Mouse (Mus musculus) midbrain, embryonic 15.5 days (tissue): ENCODE data around the gene Rbks. TPM values are rescaled to one million over a fixed set of nuclear protein-coding genes. Genes with fewer than 3 reads are reported as not detected.

Source experiments
- ATAC-seq: fragments of 200-750 bp; cut with Nextera tagmentation; replicated peaks from 2 replicates; pipeline ENCODE4 v1.8.0; 2017; ENCODE audit warnings: moderate TSS enrichment
- H3K27ac ChIP-seq: fragments of 300-500 bp; sonication (generic); 2 replicates; pipeline ENCODE4 v1.5.1; 2015; ENCODE audit warnings: mild to moderate bottlenecking, inconsistent platforms
- H3K27me3 ChIP-seq: fragments of 300-500 bp; sonication (generic); replicated peaks from 2 replicates; pipeline ENCODE4 v1.6.1; 2015; ENCODE audit warnings: inconsistent platforms
- H3K36me3 ChIP-seq: fragments of 300-500 bp; sonication (generic); replicated peaks from 2 replicates; pipeline ENCODE4 v1.6.1; 2015; ENCODE audit warnings: inconsistent platforms
- H3K4me1 ChIP-seq: fragments of 300-500 bp; sonication (generic); 2 replicates; pipeline ENCODE4 v1.6.1; 2015; ENCODE audit warnings: inconsistent platforms
- H3K4me2 ChIP-seq: fragments of 300-500 bp; sonication (generic); 2 replicates; pipeline ENCODE4 v1.6.1; 2015; ENCODE audit warnings: inconsistent platforms, mild to moderate bottlenecking, moderate library complexity
- H3K4me3 ChIP-seq: fragments of 300-500 bp; sonication (generic); 2 replicates; pipeline ENCODE4 v1.5.1; 2015; ENCODE audit warnings: mild to moderate bottlenecking, inconsistent platforms
- H3K9ac ChIP-seq: fragments of 300-500 bp; sonication (generic); 2 replicates; pipeline ENCODE4 v1.6.1; 2015; ENCODE audit warnings: mild to moderate bottlenecking, inconsistent platforms
- H3K9me3 ChIP-seq: fragments of 300-500 bp; sonication (generic); 2 replicates; pipeline ENCODE4 v1.6.1; 2016; ENCODE audit warnings: inconsistent platforms
- WGBS: fragments of 180-500 bp; shearing (Covaris S2); methylation state at CpG from one replicate; pipeline ENCODE4 v1.1.7; 2015; ENCODE audit warnings: mixed read lengths; 5-methylcytosine and 5-hydroxymethylcytosine counted together
- polyA plus RNA-seq: library from polyadenylated mRNA; unstranded; fragments of >200 nt; fragmentation: Nextera tagmentation; extraction: Ambion mirVana; gene quantifications from 2 replicates; pipeline ENCODE4 v1.2.1, GENCODE M21; 2015

The Rbks gene
- polyA plus RNA-seq, 1 experiment from 2014 or later: 1.7 TPM

DNA sequence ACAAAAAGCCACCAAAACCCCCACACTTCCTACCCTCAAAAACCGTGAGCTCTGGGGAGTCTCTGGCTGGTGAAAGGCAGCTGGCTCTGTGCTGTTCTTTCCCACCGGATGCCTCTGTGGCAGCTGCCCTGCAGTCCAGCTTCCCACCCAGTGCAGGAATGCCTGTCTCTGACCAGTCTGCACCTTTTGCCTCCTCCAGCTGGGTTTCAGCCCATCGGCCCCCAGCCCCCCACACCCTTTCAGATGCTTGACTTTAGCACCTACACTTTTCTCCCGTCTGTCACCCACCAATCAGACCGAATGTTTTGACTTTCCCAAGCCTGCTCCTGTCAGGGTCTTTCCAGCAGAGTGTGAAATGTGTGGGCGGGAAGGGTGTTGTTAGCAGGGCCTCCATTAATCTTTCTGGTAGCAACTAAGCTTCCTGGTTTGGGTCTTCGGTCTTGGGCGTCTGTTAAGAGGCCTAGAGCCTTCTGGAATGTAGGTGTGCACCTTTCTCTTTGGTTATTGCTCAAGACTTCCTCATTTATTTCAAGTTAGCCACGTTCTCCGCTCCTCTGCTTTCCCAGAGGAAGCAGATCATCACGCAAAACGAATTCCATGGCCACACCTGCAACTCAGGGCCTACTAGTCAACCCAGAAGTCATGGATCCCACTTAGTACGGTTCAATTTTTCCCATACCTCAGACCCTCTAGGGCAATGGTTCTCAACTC lies 86.9 kb downstream of the Rbks start:
- Histone ChIP-seq H3K4me2 (no peak overlapping the region), H3K27me3 (no peaks in the 10 kb centered on the region), H3K36me3 (no peaks in the 10 kb centered on the region), H3K27ac (no peak overlapping the region), H3K4me3 (no peak overlapping the region), H3K4me1 (peaks cover 14% of the 10 kb centered on the region), H3K9ac (no peak overlapping the region), H3K9me3 (no peaks in the 10 kb centered on the region)
- WGBS: 84% methylated on average over 13 of the region's 13 CpGs
- ATAC-seq: no peak

DNA sequence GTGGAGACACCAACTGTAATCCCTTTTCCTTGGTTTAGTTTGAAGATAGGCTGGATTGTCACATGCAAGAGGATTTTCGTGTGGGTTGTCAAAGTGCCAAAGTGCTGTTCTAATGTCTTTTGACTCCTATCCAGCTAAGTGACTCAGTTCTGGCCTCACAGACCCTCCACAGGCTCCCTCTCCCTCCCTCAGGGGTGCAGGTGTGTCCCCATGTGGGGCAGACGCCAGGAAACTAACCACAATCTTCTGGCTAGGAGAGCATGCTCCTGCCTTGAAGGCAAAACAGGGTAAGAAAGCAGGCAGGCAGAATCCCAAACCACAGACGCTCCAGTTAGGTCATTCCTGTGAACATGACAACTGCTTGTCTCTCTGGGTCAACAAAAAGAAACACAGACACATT lies 91.3 kb downstream of the Rbks start:
- H3K9me3 ChIP-seq: no peaks in the 10 kb centered on the region
- no peak overlapping the region for H3K27ac ChIP-seq
- H3K4me3 ChIP-seq: no peak overlapping the region
- no peak for ATAC-seq
- H3K4me1 ChIP-seq: no peaks in the 10 kb centered on the region
- WGBS: 50% methylated on average over 3 of the region's 3 CpGs
- no peaks in the 10 kb centered on the region for H3K36me3 ChIP-seq
- no peak overlapping the region for H3K4me2 ChIP-seq
- H3K9ac ChIP-seq: no peak overlapping the region
- no peaks in the 10 kb centered on the region for H3K27me3 ChIP-seq

DNA sequence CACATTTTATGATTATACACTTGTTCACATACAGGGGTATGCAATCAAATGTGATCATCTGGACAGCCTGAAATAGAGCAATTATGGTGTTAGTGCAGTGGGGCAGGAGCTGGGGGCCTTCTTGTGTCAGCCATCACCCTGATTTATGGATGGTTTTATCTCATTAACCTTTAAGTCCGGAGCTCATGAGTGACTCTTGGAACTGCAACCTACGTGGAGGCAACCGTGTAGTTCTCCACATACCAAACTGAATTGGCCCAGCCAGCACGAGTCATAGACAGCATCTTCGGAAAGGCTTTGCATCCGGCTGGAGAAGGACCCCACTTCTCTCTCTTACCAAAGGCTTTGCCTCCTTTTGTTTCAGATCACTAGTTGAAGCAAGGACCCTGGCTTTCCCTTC lies 93.7 kb downstream of the Rbks start:
- Histone ChIP-seq H3K27me3 (no peaks in the 10 kb centered on the region), H3K36me3 (no peaks in the 10 kb centered on the region), H3K4me3 (no peak overlapping the region), H3K4me2 (no peak overlapping the region), H3K9me3 (no peaks in the 10 kb centered on the region), H3K4me1 (no peaks in the 10 kb centered on the region), H3K27ac (no peak overlapping the region), H3K9ac (no peak overlapping the region)
- WGBS: 87% methylated on average over 6 of the region's 6 CpGs
- no peak for ATAC-seq

GRCm38 (mm10) chr5:31602377-31602776 lies 95.0 kb downstream of the Rbks start:
- Histone ChIP-seq H3K4me2 (no peak overlapping the region), H3K27ac (no peak overlapping the region), H3K4me3 (no peak overlapping the region), H3K4me1 (peaks cover 2% of the 10 kb centered on the region; the same call in 1 of the 2 replicates), H3K27me3 (no peaks in the 10 kb centered on the region), H3K9me3 (no peaks in the 10 kb centered on the region), H3K36me3 (no peaks in the 10 kb centered on the region), H3K9ac (no peak overlapping the region)
- ATAC-seq: no peak
- WGBS: 100% methylated on average over 1 of the region's 1 CpGs

DNA sequence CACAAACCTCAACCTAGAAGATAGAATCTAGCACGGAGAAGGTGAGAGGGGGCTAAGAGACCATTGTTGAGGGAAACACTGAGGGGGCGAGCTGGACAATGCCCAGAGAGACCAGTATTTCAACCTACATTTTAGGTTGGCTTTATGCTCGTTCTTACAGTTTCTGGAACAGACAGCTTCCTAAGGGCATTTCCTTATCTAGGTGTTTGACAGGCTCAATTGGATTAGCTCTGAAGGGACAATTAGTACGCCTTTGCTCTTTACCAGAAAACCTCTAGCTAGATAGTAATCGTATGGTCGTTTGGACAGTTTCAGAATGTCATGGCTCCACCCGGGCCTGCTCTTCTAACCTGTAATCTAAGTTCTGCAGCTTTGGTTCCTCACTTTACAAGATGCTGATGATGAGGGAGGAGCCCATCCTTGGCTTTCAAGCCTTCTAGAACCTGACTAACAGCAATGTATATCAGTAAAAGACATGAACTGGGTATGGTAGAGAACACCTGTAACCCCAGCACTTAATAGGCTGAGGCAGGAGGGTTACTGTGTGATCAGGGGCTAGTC lies 96.2 kb downstream of the Rbks start:
- ATAC-seq: no peak
- no peak overlapping the region for H3K27ac ChIP-seq
- no peak overlapping the region for H3K4me2 ChIP-seq
- H3K9me3 ChIP-seq: no peaks in the 10 kb centered on the region
- 90% methylated on average over 7 of the region's 7 CpGs for WGBS
- no peak overlapping the region for H3K9ac ChIP-seq
- no peaks in the 10 kb centered on the region for H3K27me3 ChIP-seq
- H3K4me1 ChIP-seq: peaks cover 8% of the 10 kb centered on the region; the same call in 1 of the 2 replicates
- H3K36me3 ChIP-seq: no peaks in the 10 kb centered on the region
- no peak overlapping the region for H3K4me3 ChIP-seq

GRCm38 (mm10) chr5:31599161-31599560 lies 98.3 kb downstream of the Rbks start:
- no peaks in the 10 kb centered on the region for H3K27me3 ChIP-seq
- no peak overlapping the region for H3K4me2 ChIP-seq
- no peak overlapping the region for H3K27ac ChIP-seq
- no peaks in the 10 kb centered on the region for H3K9me3 ChIP-seq
- H3K36me3 ChIP-seq: no peaks in the 10 kb centered on the region
- no peak overlapping the region for H3K9ac ChIP-seq
- WGBS: 78% methylated on average over 2 of the region's 2 CpGs
- ATAC-seq: no peak
- H3K4me3 ChIP-seq: no peak overlapping the region
- peaks cover 11% of the 10 kb centered on the region; the same call in 1 of the 2 replicates for H3K4me1 ChIP-seq

DNA sequence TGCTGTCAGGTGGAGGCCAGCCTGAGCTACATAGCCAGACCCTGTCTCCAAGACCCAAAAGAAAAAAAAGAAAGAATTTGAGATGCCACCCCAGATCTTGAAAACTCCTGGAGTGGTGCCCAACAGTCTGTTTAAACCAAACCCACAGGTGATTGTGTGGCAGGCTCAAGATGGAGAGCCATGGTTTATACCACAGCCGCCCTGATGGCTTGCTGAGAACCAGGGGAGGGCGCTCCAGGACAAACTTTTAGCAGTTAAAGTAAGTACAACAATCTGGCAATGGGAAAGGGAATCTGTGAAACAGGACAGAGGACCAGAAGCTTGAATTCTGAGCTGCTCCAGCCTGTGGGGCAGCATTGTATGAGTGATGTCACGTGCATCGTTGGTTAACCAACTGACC lies 98.8 kb downstream of the Rbks start:
- no peak overlapping the region for H3K9ac ChIP-seq
- no peaks in the 10 kb centered on the region for H3K36me3 ChIP-seq
- H3K9me3 ChIP-seq: no peaks in the 10 kb centered on the region
- H3K27ac ChIP-seq: no peak overlapping the region
- 58% methylated on average over 4 of the region's 4 CpGs for WGBS
- no peak overlapping the region for H3K4me3 ChIP-seq
- no peak for ATAC-seq
- H3K4me2 ChIP-seq: no peak overlapping the region
- H3K27me3 ChIP-seq: no peaks in the 10 kb centered on the region
- H3K4me1 ChIP-seq: peaks cover 11% of the 10 kb centered on the region; the same call in 1 of the 2 replicates

GRCm38 (mm10) chr5:31598121-31598520 lies 99.3 kb downstream of the Rbks start:
- WGBS: 81% methylated on average over 7 of the region's 7 CpGs
- ATAC-seq: no peak
- Histone ChIP-seq H3K27me3 (no peaks in the 10 kb centered on the region), H3K9me3 (no peaks in the 10 kb centered on the region), H3K4me1 (peaks cover 11% of the 10 kb centered on the region; the same call in 1 of the 2 replicates), H3K27ac (no peak overlapping the region), H3K4me3 (no peak overlapping the region), H3K9ac (no peak overlapping the region), H3K4me2 (no peak overlapping the region), H3K36me3 (no peaks in the 10 kb centered on the region)

DNA sequence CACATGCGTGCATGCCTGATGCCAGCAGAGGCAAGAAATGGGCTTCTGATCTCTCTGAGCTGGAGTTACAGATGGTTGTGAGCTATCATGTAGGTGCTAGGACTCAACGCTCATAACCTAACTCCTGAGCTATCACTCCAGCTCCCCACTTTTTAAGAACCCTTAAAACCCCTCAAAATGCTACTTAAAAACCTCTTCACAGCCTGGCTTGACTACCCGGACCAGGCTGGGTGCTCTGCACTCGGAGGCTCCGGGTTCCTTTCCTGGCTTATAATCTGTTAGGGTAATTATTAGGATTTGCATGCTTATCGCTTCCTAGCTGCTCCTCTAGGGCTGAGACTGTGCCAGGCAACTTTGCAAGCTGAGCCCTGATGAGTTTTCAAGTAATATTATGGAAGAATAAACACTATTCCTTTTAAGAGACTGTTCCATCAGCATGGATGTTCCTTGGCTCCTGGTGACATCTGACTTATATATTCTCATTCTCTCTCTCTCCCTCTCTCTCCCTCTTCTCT lies 99.9 kb downstream of the Rbks start:
- Histone ChIP-seq H3K9me3 (no peaks in the 10 kb centered on the region), H3K27ac (no peak overlapping the region), H3K4me1 (peaks cover 11% of the 10 kb centered on the region; the same call in 1 of the 2 replicates), H3K4me3 (no peak overlapping the region), H3K9ac (no peak overlapping the region), H3K27me3 (no peaks in the 10 kb centered on the region), H3K36me3 (no peaks in the 10 kb centered on the region), H3K4me2 (peak overlapping the region; percentile 51; the same call in 1 of the 2 replicates)
- ATAC-seq: no peak
- 56% methylated on average over 6 of the region's 6 CpGs for WGBS

DNA sequence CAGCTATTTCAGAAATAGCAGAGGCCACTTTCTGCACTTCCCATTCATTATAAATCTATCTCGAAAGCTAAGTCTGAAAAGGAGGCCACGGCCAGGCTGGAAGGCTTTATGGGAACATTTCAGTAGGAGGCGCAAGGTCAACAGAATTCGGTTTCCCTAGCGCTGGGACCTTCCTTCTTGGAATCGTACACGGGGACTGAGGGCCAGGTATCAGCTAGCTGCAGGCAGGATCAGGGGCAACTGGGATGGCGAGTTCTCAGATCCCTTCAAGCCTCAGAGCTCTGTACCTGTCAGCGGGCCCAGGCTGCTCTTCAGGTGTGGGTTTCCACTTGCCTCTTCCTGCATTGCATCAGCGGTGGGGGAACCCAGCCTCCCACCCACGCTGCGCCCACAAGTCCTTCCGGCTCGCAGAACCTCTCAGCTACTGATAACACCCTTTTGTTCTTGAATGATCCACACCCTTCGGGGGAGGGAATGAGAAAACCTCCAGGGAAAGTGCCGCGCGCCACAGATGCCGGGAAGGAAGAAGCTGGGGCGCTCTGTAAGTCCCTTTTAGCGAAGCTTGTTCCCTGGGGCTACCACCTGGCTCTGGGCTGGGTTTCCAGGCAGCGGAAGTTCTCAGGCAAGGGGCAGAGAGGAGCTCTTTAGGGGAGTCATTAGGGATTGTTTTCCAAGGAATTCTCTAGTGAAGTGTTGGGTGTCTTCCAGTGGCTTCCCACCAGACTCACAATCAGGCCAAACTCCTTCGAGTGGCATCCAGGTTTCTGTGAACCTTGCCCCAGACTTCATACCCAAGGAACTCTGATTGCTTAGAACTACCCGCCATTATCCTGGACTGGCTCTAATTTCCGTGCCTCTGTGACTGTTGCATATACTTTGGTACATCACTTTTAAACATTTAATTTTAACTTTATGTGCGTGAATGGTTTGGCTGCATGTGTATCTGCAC lies 100.7 kb downstream of the Rbks start, which contains the start of gene Mrpl33:
Gene Mrpl33 (plus strand): TSS at position 455 of the 949 bp plus-strand sequence.
- peak; percentile 50; the same call in 1 of the 2 replicates for ATAC-seq
- Histone ChIP-seq H3K4me1 (peaks cover 11% of the 10 kb centered on the region; the same call in 1 of the 2 replicates), H3K9ac (peak within 1 kb of the TSS; percentile 23; the same call in 1 of the 2 replicates), H3K27ac (no peak within 1 kb of the TSS), H3K9me3 (no peaks in the 10 kb centered on the region), H3K4me2 (peak within 1 kb of the TSS; percentile 51), H3K36me3 (no peaks in the 10 kb centered on the region), H3K27me3 (no peaks in the 10 kb centered on the region), H3K4me3 (peak within 1 kb of the TSS; percentile 32)
- 8% methylated on average over 26 of the region's 26 CpGs for WGBS

DNA sequence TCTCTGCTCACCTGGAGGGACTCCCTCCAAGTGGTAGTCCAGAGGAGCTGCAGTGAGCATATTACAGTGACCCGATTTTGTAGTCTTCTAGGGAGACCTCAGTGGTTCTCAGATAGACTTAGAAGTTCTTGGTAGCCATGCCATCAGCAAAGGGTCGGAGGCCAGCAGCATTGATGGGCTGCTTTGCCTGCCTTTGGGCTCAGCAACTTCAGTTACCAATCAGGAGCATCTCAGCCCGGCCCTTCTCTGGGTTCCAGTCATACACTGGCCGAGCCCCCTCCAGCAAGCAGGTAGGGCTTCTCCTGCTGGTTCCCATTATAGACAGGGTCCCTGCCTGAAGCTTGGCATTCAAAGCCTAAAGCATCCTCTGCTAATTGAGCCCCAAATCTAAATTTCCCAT lies 101.6 kb downstream of the Rbks start:
- no peak overlapping the region for H3K4me3 ChIP-seq
- 59% methylated on average over 4 of the region's 4 CpGs for WGBS
- no peak overlapping the region for H3K4me2 ChIP-seq
- H3K36me3 ChIP-seq: no peaks in the 10 kb centered on the region
- H3K4me1 ChIP-seq: peaks cover 11% of the 10 kb centered on the region; the same call in 1 of the 2 replicates
- ATAC-seq: no peak
- H3K9ac ChIP-seq: no peak overlapping the region
- H3K27ac ChIP-seq: no peak overlapping the region
- H3K27me3 ChIP-seq: no peaks in the 10 kb centered on the region
- H3K9me3 ChIP-seq: no peaks in the 10 kb centered on the region

- no peaks in the 10 kb centered on the region for H3K27me3 ChIP-seq
- H3K9ac ChIP-seq: no peak overlapping the region
- ATAC-seq: no peak
- no peak overlapping the region for H3K4me3 ChIP-seq
- H3K9me3 ChIP-seq: no peaks in the 10 kb centered on the region
- H3K4me2 ChIP-seq: no peak overlapping the region
- no peaks in the 10 kb centered on the region for H3K36me3 ChIP-seq
- 93% methylated on average over 7 of the region's 7 CpGs for WGBS
- 0 out of 2 replicates have a peak, but pooled peaks cover 3% of the 10 kb centered on the region for H3K4me1 ChIP-seq
- H3K27ac ChIP-seq: no peak overlapping the region
These were observed 106.3 kb downstream of the Rbks start for GRCm38 (mm10) chr5:31591122-31591521.
